Mouse (Mus musculus): ENCODE data around the gene Cachd1.

Cachd1 gene

GRCm38 (mm10) chr4:101062146-101062545, 285.7 kb downstream of the Cachd1 start:
- DNase-seq (ENCODE audit: low read depth, low spot score): no peak

- no peak for DNase-seq (ENCODE audit: low read depth, low spot score)
These were observed 289.9 kb downstream of the Cachd1 start for GRCm38 (mm10) chr4:101066401-101066800.

GRCm38 (mm10) chr4:101068786-101069153, 292.3 kb downstream of the Cachd1 start, which contains the start of gene Raver2:
Gene Raver2, plus strand, starts transcription at chr4:101068983.
- DNase-seq (ENCODE audit: low read depth, low spot score): no peak

- no peak for DNase-seq (ENCODE audit: low read depth, low spot score)
These were observed 292.9 kb downstream of the Cachd1 start for GRCm38 (mm10) chr4:101069154-101069971.

GRCm38 (mm10) chr4:101071570-101071969, 295.1 kb downstream of the Cachd1 start:
- no peak for DNase-seq (ENCODE audit: low read depth, low spot score)

GRCm38 (mm10) chr4:101076425-101076824, 299.9 kb downstream of the Cachd1 start:
- no peak for DNase-seq (ENCODE audit: low read depth, low spot score)

Measured in c-Kit-negative CD71-positive TER-119-positive erythroid progenitor cells, embryonic 14.5 days (primary cell).